Mouse (Mus musculus) embryonic facial prominence, embryonic 14.5 days (tissue): ENCODE data around the gene Ndufv3. TPM values are rescaled to one million over a fixed set of nuclear protein-coding genes. Genes with fewer than 3 reads are reported as not detected.
A peak's percentile ranks its signal among the peaks of the same experiment; 100 is the strongest.
"Not testable (repeated sequence)": the region's sequence is repeated elsewhere in the genome, so short reads cannot be mapped to it uniquely, and the experiment has no call there.

Experiments used
- ATAC-seq: fragments of 200-750 bp; cut with Nextera tagmentation; 2 replicates; pipeline ENCODE4 v1.8.0; 2017; ENCODE audit warnings: low read depth, moderate number of reproducible peaks, moderate TSS enrichment
- DNase-seq: peaks from one replicate; pipeline ENCODE4 v3.0.0-alpha.2; 2015; ENCODE audit warnings: low spot score
- H3K27ac ChIP-seq: fragments of 300-500 bp; sonication (generic); replicated peaks from 2 replicates; pipeline ENCODE4 v1.5.1; 2014; ENCODE audit warnings: low read depth, mild to moderate bottlenecking, low read length, moderate library complexity
- H3K27me3 ChIP-seq: fragments of 300-500 bp; sonication (generic); replicated peaks from 2 replicates; pipeline ENCODE4 v1.6.1; 2014; ENCODE audit warnings: low read length; ENCODE audit not compliant: control insufficient read depth, insufficient read depth
- H3K36me3 ChIP-seq: fragments of 300-500 bp; sonication (generic); 2 replicates; pipeline ENCODE4 v1.6.1; 2014; ENCODE audit warnings: low read length, mixed read lengths; ENCODE audit not compliant: control insufficient read depth, insufficient read depth
- H3K4me1 ChIP-seq: fragments of 300-500 bp; sonication (generic); 2 replicates; pipeline ENCODE4 v1.6.1; 2014; ENCODE audit warnings: antibody characterized with exemption, low read length; ENCODE audit not compliant: control insufficient read depth, insufficient read depth
- H3K4me2 ChIP-seq: fragments of 300-500 bp; sonication (generic); 2 replicates; pipeline ENCODE4 v1.6.1; 2014; ENCODE audit warnings: low read depth, mild to moderate bottlenecking, low read length, moderate library complexity, mixed read lengths
- H3K4me3 ChIP-seq: fragments of 300-500 bp; sonication (generic); 2 replicates; pipeline ENCODE4 v1.5.1; 2014; ENCODE audit warnings: low read depth, mild to moderate bottlenecking, low read length
- H3K9ac ChIP-seq: fragments of 300-500 bp; sonication (generic); 2 replicates; pipeline ENCODE4 v1.6.1; 2014; ENCODE audit warnings: low read depth, mild to moderate bottlenecking, low read length, moderate library complexity, mixed read lengths
- H3K9me3 ChIP-seq: fragments of 300-500 bp; sonication (generic); 2 replicates; pipeline ENCODE4 v1.6.1; 2016; ENCODE audit warnings: low read length; ENCODE audit not compliant: control insufficient read depth
- WGBS: fragments of 180-500 bp; shearing (Covaris S2); extraction: QIAGEN DNeasy Blood & Tissue Kit; methylation state at CpG from one replicate; pipeline ENCODE4 v1.1.7; 2014; 5-methylcytosine and 5-hydroxymethylcytosine counted together
- polyA plus RNA-seq: library from polyadenylated mRNA; unstranded; fragments of >200 nt; fragmentation: Nextera tagmentation; extraction: Ambion mirVana; gene quantifications from 2 replicates; pipeline ENCODE4 v1.2.1, GENCODE M21; 2014

The Ndufv3 gene
- polyA plus RNA-seq, 1 experiment from 2014 or later: 316 TPM

- Histone ChIP-seq H3K4me1 (peaks cover 26% of the 10 kb centered on the region), H3K4me3 (no peak overlapping the region), H3K4me2 (no peak overlapping the region), H3K9ac (no peak overlapping the region), H3K9me3 (no peaks in the 10 kb centered on the region), H3K27me3 (no peaks in the 10 kb centered on the region), H3K36me3 (no peaks in the 10 kb centered on the region), H3K27ac (no peak overlapping the region)
- DNase-seq (no peak), ATAC-seq (no peak)
- WGBS: 40% methylated on average over 3 of the region's 3 CpGs
These were observed 20.2 kb downstream of the Ndufv3 start for GRCm38 (mm10) chr17:31540101-31540500.

- Histone ChIP-seq H3K9ac (no peak overlapping the region), H3K4me2 (no peak overlapping the region), H3K4me1 (peaks cover 17% of the 10 kb centered on the region), H3K36me3 (no peaks in the 10 kb centered on the region), H3K9me3 (no peaks in the 10 kb centered on the region), H3K27ac (peak overlapping the region; percentile 73), H3K27me3 (no peaks in the 10 kb centered on the region), H3K4me3 (no peak overlapping the region)
- peak; percentile 31; the same call in 1 of the 2 replicates for ATAC-seq
- DNase-seq: peak; percentile 53
- 41% methylated on average over 4 of the region's 4 CpGs for WGBS
These were observed 21.0 kb downstream of the Ndufv3 start for GRCm38 (mm10) chr17:31540809-31541459.

- Histone ChIP-seq H3K4me1 (peaks cover 16% of the 10 kb centered on the region), H3K27ac (peak overlapping the region; percentile 73), H3K4me2 (no peak overlapping the region), H3K27me3 (no peaks in the 10 kb centered on the region), H3K4me3 (no peak overlapping the region), H3K36me3 (no peaks in the 10 kb centered on the region), H3K9ac (no peak overlapping the region), H3K9me3 (no peaks in the 10 kb centered on the region)
- ATAC-seq: peak; percentile 74
- DNase-seq: peak; percentile 87
- WGBS: 29% methylated on average over 6 of the region's 6 CpGs
These were observed 21.5 kb downstream of the Ndufv3 start for GRCm38 (mm10) chr17:31541460-31541831.

GRCm38 (mm10) chr17:31543574-31543973 lies 23.7 kb downstream of the Ndufv3 start:
- Histone ChIP-seq H3K27ac (peak overlapping the region; percentile 39), H3K36me3 (no peaks in the 10 kb centered on the region), H3K4me2 (no peak overlapping the region), H3K4me1 (peaks cover 24% of the 10 kb centered on the region), H3K9me3 (no peaks in the 10 kb centered on the region), H3K9ac (no peak overlapping the region), H3K27me3 (no peaks in the 10 kb centered on the region), H3K4me3 (no peak overlapping the region)
- WGBS: 28% methylated on average over 6 of the region's 6 CpGs
- DNase-seq (peak; percentile 72), ATAC-seq (no peak)

GRCm38 (mm10) chr17:31546444-31547196 lies 26.7 kb downstream of the Ndufv3 start:
- Histone ChIP-seq H3K4me2 (no peak overlapping the region), H3K4me1 (peaks cover 15% of the 10 kb centered on the region), H3K36me3 (no peaks in the 10 kb centered on the region), H3K27me3 (no peaks in the 10 kb centered on the region), H3K4me3 (no peak overlapping the region), H3K27ac (no peak overlapping the region), H3K9ac (no peak overlapping the region), H3K9me3 (no peaks in the 10 kb centered on the region)
- DNase-seq (peak; percentile 59), ATAC-seq (no peak)
- 76% methylated on average over 9 of the region's 9 CpGs for WGBS

GRCm38 (mm10) chr17:31547974-31548373 lies 28.1 kb downstream of the Ndufv3 start:
- Histone ChIP-seq H3K27me3 (no peaks in the 10 kb centered on the region), H3K36me3 (no peaks in the 10 kb centered on the region), H3K4me1 (peaks cover 8% of the 10 kb centered on the region), H3K27ac (no peak overlapping the region), H3K9me3 (no peaks in the 10 kb centered on the region), H3K4me2 (no peak overlapping the region), H3K4me3 (no peak overlapping the region), H3K9ac (no peak overlapping the region)
- ATAC-seq (0 out of 2 replicates have a peak, but pooled peaks have one; percentile 55), DNase-seq (peak; percentile 65)
- 37% methylated on average over 3 of the region's 3 CpGs for whole genome bisulfite sequencing

GRCm38 (mm10) chr17:31549389-31549788 lies 29.5 kb downstream of the Ndufv3 start:
- Histone ChIP-seq H3K9me3 (no peaks in the 10 kb centered on the region), H3K36me3 (no peaks in the 10 kb centered on the region), H3K9ac (no peak overlapping the region), H3K4me1 (peaks cover 8% of the 10 kb centered on the region; the same call in 1 of the 2 replicates), H3K4me3 (no peak overlapping the region), H3K27me3 (no peaks in the 10 kb centered on the region), H3K27ac (no peak overlapping the region), H3K4me2 (no peak overlapping the region)
- DNase-seq: no peak
- ATAC-seq: no peak
- whole genome bisulfite sequencing: 54% methylated on average over 8 of the region's 8 CpGs

GRCm38 (mm10) chr17:31552601-31553000 lies 32.7 kb downstream of the Ndufv3 start:
- not testable (repeated sequence) for ATAC-seq, H3K4me2 ChIP-seq, DNase-seq, H3K9me3 ChIP-seq, H3K27me3 ChIP-seq, H3K36me3 ChIP-seq, H3K4me3 ChIP-seq, H3K9ac ChIP-seq, H3K27ac ChIP-seq
- H3K4me1 ChIP-seq: peaks cover 11% of the 10 kb centered on the region
- WGBS: 94% methylated on average over 23 of the region's 23 CpGs
